Mouse (Mus musculus) liver, postnatal 0 days (tissue): ENCODE measurements around the gene Apoa4. TPM values are rescaled to one million over a fixed set of nuclear protein-coding genes. Genes with fewer than 3 reads are reported as not detected.

Experiments used
- ATAC-seq: fragments of 200-750 bp; cut with Nextera tagmentation; 2 replicates; pipeline ENCODE4 v1.8.0; 2017; ENCODE audit warnings: mild to moderate bottlenecking, moderate library complexity
- DNase-seq: peaks from one replicate; pipeline ENCODE4 v3.0.0-alpha.2; 2016
- H3K27ac ChIP-seq: fragments of 300-500 bp; sonication (generic); 2 replicates; pipeline ENCODE4 v1.5.1; 2014; ENCODE audit warnings: antibody characterized with exemption, moderate library complexity, mild to moderate bottlenecking, low read depth
- H3K27me3 ChIP-seq: fragments of 300-500 bp; sonication (generic); 2 replicates; pipeline ENCODE4 v1.6.1; 2014; ENCODE audit warnings: low read length, control low read depth, mixed read lengths; ENCODE audit not compliant: insufficient read depth
- H3K36me3 ChIP-seq: fragments of 300-500 bp; sonication (generic); replicated peaks from 2 replicates; pipeline ENCODE4 v1.6.1; 2014; ENCODE audit warnings: mild to moderate bottlenecking, control low read depth, low read length, moderate library complexity, mixed read lengths; ENCODE audit not compliant: insufficient read depth
- H3K4me1 ChIP-seq: fragments of 300-500 bp; sonication (generic); 2 replicates; pipeline ENCODE4 v1.6.1; 2014; ENCODE audit warnings: antibody characterized with exemption, mild to moderate bottlenecking, control low read depth; ENCODE audit not compliant: insufficient read depth
- H3K4me2 ChIP-seq: fragments of 300-500 bp; sonication (generic); 2 replicates; pipeline ENCODE4 v1.6.1; 2014; ENCODE audit warnings: low read depth, mild to moderate bottlenecking, low read length, moderate library complexity, mixed read lengths
- H3K4me3 ChIP-seq: fragments of 300-500 bp; sonication (generic); 2 replicates; pipeline ENCODE4 v1.5.1; 2014; ENCODE audit warnings: low read depth, low read length
- H3K9ac ChIP-seq: fragments of 300-500 bp; sonication (generic); replicated peaks from 2 replicates; pipeline ENCODE4 v1.6.1; 2014; ENCODE audit warnings: mild to moderate bottlenecking, moderate library complexity
- H3K9me3 ChIP-seq: fragments of 300-500 bp; sonication (generic); 2 replicates; pipeline ENCODE4 v1.6.1; 2016; ENCODE audit warnings: mild to moderate bottlenecking, control low read depth, low read length, mixed read lengths
- CTCF ChIP-seq: sonication (generic); IDR thresholded peaks from 2 replicates; pipeline ENCODE4 v1.5.1; 2016; ENCODE audit warnings: antibody characterized with exemption, low read depth
- EP300 ChIP-seq: IDR thresholded peaks from 2 replicates; pipeline ENCODE4 v1.6.1; 2016; ENCODE audit warnings: antibody characterized with exemption, low read depth, mild to moderate bottlenecking
- WGBS: fragments of 180-500 bp; shearing (Covaris S2); extraction: QIAGEN DNeasy Blood & Tissue Kit; methylation state at CpG from one replicate; pipeline ENCODE4 v1.1.7; 2014; ENCODE audit not compliant: insufficient replicate concordance; 5-methylcytosine and 5-hydroxymethylcytosine counted together
- polyA plus RNA-seq: library from polyadenylated mRNA; unstranded; fragments of >200 nt; fragmentation: Nextera tagmentation; extraction: Ambion mirVana; gene quantifications from 2 replicates; pipeline ENCODE4 v1.2.1, GENCODE M21; 2015

The Apoa4 gene
- polyA plus RNA-seq, 1 experiment from 2014 or later, result 423 TPM

DNA sequence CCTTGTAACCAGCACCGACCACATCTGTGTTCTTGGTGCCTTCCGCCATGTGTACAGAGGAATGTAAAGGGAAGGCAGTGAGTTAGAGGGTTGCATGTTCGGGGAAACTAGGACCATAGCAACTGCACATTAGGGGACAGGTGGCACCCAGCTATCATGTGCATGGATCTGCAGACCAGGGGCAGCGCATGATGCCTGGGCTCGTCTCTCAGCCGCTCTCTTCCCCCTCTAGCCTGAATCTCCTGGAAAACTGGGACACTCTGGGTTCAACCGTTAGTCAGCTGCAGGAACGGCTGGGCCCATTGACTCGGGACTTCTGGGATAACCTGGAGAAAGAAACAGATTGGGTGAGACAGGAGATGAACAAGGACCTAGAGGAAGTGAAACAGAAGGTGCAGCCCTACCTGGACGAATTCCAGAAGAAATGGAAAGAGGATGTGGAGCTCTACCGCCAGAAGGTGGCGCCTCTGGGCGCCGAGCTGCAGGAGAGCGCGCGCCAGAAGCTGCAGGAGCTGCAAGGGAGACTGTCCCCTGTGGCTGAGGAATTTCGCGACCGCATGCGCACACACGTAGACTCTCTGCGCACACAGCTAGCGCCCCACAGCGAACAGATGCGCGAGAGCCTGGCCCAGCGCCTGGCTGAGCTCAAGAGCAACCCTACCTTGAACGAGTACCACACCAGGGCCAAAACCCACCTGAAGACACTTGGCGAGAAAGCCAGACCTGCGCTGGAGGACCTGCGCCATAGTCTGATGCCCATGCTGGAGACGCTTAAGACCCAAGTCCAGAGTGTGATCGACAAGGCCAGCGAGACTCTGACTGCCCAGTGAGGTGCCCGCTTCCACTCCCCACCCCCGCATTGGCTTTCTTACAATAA lies 10.7 kb upstream of the Apoa4 start:
- Histone ChIP-seq H3K36me3 (no peaks in the 10 kb centered on the region), H3K9ac (peak overlapping the region; percentile 79), H3K4me3 (peak overlapping the region; percentile 45), H3K4me2 (peak overlapping the region; percentile 69), H3K4me1 (peaks cover 20% of the 10 kb centered on the region), H3K27me3 (no peaks in the 10 kb centered on the region), H3K9me3 (no peaks in the 10 kb centered on the region), H3K27ac (peak overlapping the region; percentile 96)
- peak; percentile 79 for DNase-seq
- 10% methylated on average over 37 of the region's 37 CpGs for WGBS
- ATAC-seq, result peak; percentile 19
- peak; percentile 75 for TF ChIP-seq CTCF
- TF ChIP-seq EP300, result no peak

DNA sequence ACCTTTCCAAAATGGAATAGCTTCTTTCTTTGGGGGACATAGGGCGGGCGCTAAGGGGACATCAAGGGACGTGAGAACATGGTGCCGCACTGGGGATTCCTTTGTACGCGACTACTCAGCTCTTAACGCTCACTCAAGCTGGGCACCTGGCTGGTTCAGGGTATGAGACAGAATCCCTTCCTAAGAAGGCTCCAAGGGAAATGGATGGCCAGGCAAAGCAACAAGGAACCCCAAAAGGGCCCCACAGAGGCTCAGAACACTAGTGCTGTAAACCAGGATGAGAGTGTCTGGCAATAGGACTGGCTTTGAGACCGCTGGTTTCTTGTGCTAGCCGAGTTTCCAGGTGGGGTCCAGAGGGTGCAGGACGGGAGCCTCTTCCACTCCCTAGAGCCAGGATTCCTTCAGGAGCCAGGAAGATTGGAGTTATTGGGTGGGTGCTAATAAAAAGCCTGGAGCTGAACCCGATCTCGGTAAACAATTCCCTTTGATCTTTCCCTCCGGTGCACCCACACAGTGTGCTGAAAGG lies 10.0 kb upstream of the Apoa4 start:
- Histone ChIP-seq H3K27me3 (no peaks in the 10 kb centered on the region), H3K4me2 (peak overlapping the region; percentile 69), H3K4me3 (peak overlapping the region; percentile 45), H3K36me3 (no peaks in the 10 kb centered on the region), H3K9me3 (no peaks in the 10 kb centered on the region), H3K4me1 (peaks cover 18% of the 10 kb centered on the region), H3K27ac (peak overlapping the region; percentile 96), H3K9ac (peak overlapping the region; percentile 79)
- peak; percentile 16; the same call in 1 of the 2 replicates for TF ChIP-seq EP300
- no peak for TF ChIP-seq CTCF
- WGBS, result 23% methylated on average over 13 of the region's 13 CpGs
- peak; percentile 48; the same call in 1 of the 2 replicates for ATAC-seq
- DNase-seq, result peak; percentile 63

DNA sequence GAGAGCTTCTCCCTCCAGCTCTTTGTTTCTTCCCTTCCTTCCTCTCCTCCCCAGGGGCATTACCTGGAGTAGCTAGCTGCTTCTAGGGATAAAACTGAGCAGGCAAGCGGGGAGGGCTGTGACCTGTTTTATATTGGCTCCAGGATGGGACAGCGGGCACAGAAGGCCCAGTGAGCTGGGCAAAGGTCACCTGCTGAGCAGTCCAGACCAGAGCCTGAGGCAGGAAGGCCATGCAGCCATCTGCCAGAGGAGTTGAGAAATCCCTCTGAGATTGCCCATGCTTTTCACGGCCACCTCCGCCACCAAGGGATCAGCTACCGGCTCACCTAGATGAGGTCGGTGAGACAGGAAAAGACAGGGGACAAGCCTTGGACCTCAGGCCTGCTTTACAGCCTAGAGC lies 5.3 kb upstream of the Apoa4 start:
- Histone ChIP-seq H3K9me3 (no peaks in the 10 kb centered on the region), H3K4me3 (no peak overlapping the region), H3K4me2 (peak overlapping the region; percentile 57), H3K36me3 (no peaks in the 10 kb centered on the region), H3K27me3 (no peaks in the 10 kb centered on the region), H3K4me1 (peaks cover 12% of the 10 kb centered on the region), H3K27ac (peak overlapping the region; percentile 84), H3K9ac (peak overlapping the region; percentile 51)
- ATAC-seq (peak; percentile 31; the same call in 1 of the 2 replicates), DNase-seq (peak; percentile 51)
- no peak for TF ChIP-seq CTCF
- TF ChIP-seq EP300, result no peak
- WGBS, result 55% methylated on average over 6 of the region's 6 CpGs

DNA sequence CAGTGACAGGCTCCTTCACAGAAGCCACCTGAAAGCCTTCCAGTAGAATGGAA lies 5.1 kb upstream of the Apoa4 start, which contains the start of gene Apoc3:
Apoc3 (minus strand) TSS at position 41 of the 53 bp plus-strand sequence.
- Histone ChIP-seq H3K4me3 (peak within 1 kb of the TSS; percentile 15; the same call in 1 of the 2 replicates), H3K27ac (peak within 1 kb of the TSS; percentile 84), H3K4me1 (peaks cover 12% of the 10 kb centered on the region), H3K36me3 (no peaks in the 10 kb centered on the region), H3K4me2 (peak within 1 kb of the TSS; percentile 57), H3K27me3 (no peaks in the 10 kb centered on the region), H3K9ac (peak within 1 kb of the TSS; percentile 51), H3K9me3 (no peaks in the 10 kb centered on the region)
- no peak for TF ChIP-seq CTCF
- TF ChIP-seq EP300, result no peak
- ATAC-seq (no peak), DNase-seq (no peak)

DNA sequence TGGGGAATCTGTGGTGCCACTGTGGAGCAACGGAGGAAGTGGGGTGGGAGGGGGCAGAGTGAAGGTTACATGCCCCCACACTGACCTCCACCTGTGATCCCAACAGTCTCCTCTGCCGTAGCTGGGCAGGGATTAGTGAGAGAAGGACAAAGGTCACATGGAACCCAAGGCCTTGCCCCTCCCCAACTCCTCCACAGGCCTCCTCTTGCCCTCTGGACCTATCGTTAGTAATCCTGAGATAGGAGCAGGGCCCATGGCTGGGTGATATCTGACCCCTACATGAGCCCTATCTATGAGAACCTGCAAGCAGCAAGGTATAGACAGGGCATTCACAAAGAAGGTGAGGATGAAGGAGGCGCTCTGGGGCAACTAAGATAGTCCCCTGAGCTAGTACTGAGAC lies 4.8 kb upstream of the Apoa4 start:
- Histone ChIP-seq H3K4me1 (peaks cover 15% of the 10 kb centered on the region), H3K4me2 (no peak overlapping the region; the same call in 1 of the 2 replicates), H3K27ac (peak overlapping the region; percentile 84), H3K27me3 (no peaks in the 10 kb centered on the region), H3K36me3 (no peaks in the 10 kb centered on the region), H3K9ac (no peak overlapping the region), H3K9me3 (no peaks in the 10 kb centered on the region), H3K4me3 (no peak overlapping the region)
- TF ChIP-seq CTCF (no peak), EP300 (no peak)
- DNase-seq, result no peak
- no peak for ATAC-seq
- 43% methylated on average over 4 of the region's 4 CpGs for WGBS

DNA sequence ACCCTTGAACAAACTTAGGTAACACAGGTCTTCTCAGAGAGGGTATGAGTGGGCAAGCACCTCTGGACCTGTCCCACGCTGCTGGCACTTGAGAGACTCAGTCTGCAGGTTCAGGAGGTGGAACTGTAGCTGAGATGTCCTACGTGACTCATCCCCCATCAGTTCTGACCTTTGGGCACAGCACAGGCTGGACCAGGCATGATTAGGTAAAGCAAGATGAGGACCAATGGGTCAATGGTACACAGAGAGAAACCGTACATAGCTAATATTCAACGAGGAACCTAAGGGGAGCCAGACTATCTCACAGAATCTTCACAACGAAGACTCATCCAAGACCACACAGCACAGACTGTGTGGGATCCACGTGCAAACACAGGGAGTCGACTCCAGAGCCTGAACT lies 1.6 kb upstream of the Apoa4 start:
- peak; percentile 75 for ATAC-seq
- H3K4me3 ChIP-seq, result no peak overlapping the region
- no peak for TF ChIP-seq EP300
- no peak for TF ChIP-seq CTCF
- peaks cover 17% of the 10 kb centered on the region for H3K4me1 ChIP-seq
- H3K9ac ChIP-seq, result no peak overlapping the region
- WGBS, result 62% methylated on average over 7 of the region's 7 CpGs
- H3K9me3 ChIP-seq, result no peaks in the 10 kb centered on the region
- H3K4me2 ChIP-seq, result no peak overlapping the region
- H3K27ac ChIP-seq, result peak overlapping the region; percentile 57
- H3K27me3 ChIP-seq, result no peaks in the 10 kb centered on the region
- H3K36me3 ChIP-seq, result no peaks in the 10 kb centered on the region
- no peak for DNase-seq
